Mouse (Mus musculus) midbrain, embryonic 11.5 days (tissue): ENCODE data around the gene Ppia. TPM values are rescaled to one million over a fixed set of nuclear protein-coding genes. Genes with fewer than 3 reads are reported as not detected.
"Not testable (repeated sequence)": the region's sequence is repeated elsewhere in the genome, so short reads cannot be mapped to it uniquely, and the experiment has no call there.

Experiments used
- ATAC-seq: fragments of 200-750 bp; cut with Nextera tagmentation; 2 replicates; pipeline ENCODE4 v1.8.0; 2017; ENCODE audit warnings: moderate TSS enrichment, moderate library complexity; ENCODE audit not compliant: low FRiP score
- DNase-seq: peaks from one replicate; pipeline ENCODE4 v3.0.0; 2015; ENCODE audit warnings: low spot score; ENCODE audit errors: missing footprints
- H3K27ac ChIP-seq: fragments of 300-500 bp; sonication (generic); 2 replicates; pipeline ENCODE4 v1.5.1; 2014; ENCODE audit warnings: low read depth, low read length
- H3K27me3 ChIP-seq: fragments of 300-500 bp; sonication (generic); 2 replicates; pipeline ENCODE4 v1.6.1; 2014; ENCODE audit warnings: mild to moderate bottlenecking, low read length, moderate library complexity, mixed read lengths; ENCODE audit not compliant: control insufficient read depth, insufficient read depth
- H3K36me3 ChIP-seq: fragments of 300-500 bp; sonication (generic); 2 replicates; pipeline ENCODE4 v1.6.1; 2014; ENCODE audit warnings: mild to moderate bottlenecking, low read length, moderate library complexity, mixed read lengths; ENCODE audit not compliant: control insufficient read depth, insufficient read depth
- H3K4me1 ChIP-seq: fragments of 300-500 bp; sonication (generic); 2 replicates; pipeline ENCODE4 v1.6.1; 2014; ENCODE audit warnings: low read length; ENCODE audit not compliant: control insufficient read depth, insufficient read depth
- H3K4me2 ChIP-seq: fragments of 300-500 bp; sonication (generic); 2 replicates; pipeline ENCODE4 v1.6.1; 2014; ENCODE audit warnings: mild to moderate bottlenecking, moderate library complexity
- H3K4me3 ChIP-seq: fragments of 300-500 bp; sonication (generic); 2 replicates; pipeline ENCODE4 v1.5.1; 2014; ENCODE audit warnings: low read depth, low read length
- H3K9ac ChIP-seq: fragments of 300-500 bp; sonication (generic); 2 replicates; pipeline ENCODE4 v1.6.1; 2014; ENCODE audit warnings: low read length
- H3K9me3 ChIP-seq: fragments of 300-500 bp; sonication (generic); 2 replicates; pipeline ENCODE4 v1.6.1; 2016; ENCODE audit warnings: low read length; ENCODE audit not compliant: control insufficient read depth
- WGBS: fragments of 180-500 bp; shearing (Covaris S2); extraction: QIAGEN DNeasy Blood & Tissue Kit; methylation state at CpG from one replicate; pipeline ENCODE4 v1.1.7; 2014; 5-methylcytosine and 5-hydroxymethylcytosine counted together
- polyA plus RNA-seq: library from polyadenylated mRNA; unstranded; fragments of >200 nt; fragmentation: Nextera tagmentation; extraction: Ambion mirVana; gene quantifications from 2 replicates; pipeline ENCODE4 v1.2.1, GENCODE M21; 2014

The Ppia gene
- polyA plus RNA-seq, 1 experiment from 2014 or later, result 5,428 TPM

- WGBS, result 61% methylated on average over 5 of the region's 5 CpGs
- no peak overlapping the region for H3K27ac ChIP-seq
- ATAC-seq, result no peak
- no peak overlapping the region for H3K4me2 ChIP-seq
- H3K4me3 ChIP-seq, result no peak overlapping the region
- peaks cover 4% of the 10 kb centered on the region; the same call in 1 of the 2 replicates for H3K4me1 ChIP-seq
- no peak overlapping the region for H3K9ac ChIP-seq
- H3K9me3 ChIP-seq, result no peaks in the 10 kb centered on the region
- DNase-seq, result no peak
- no peaks in the 10 kb centered on the region for H3K27me3 ChIP-seq
- H3K36me3 ChIP-seq, result peaks cover 6% of the 10 kb centered on the region; the same call in 1 of the 2 replicates
These were observed 5.1 kb upstream of the Ppia start for GRCm38 (mm10) chr11:6410050-6410602.

DNA sequence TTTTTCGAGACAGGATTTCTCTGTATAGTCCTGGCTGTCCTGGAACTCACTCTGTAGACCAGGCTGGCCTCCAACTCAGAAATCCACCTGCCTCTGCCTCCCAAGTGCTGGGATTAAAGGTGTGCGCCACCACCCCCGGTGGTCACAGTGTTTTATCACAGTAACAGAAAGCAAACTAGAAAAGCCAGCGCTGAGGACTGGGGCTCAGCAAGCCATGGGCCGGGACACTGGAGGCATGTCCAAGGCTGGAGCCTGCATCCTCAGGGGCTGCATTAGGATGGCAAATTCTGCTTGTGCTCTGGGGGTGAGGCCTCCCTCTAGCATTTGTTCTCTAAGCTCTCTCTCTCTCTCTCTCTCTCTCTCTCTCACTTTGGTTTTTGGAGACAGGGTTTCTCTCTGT lies 4.5 kb upstream of the Ppia start:
- 87% methylated on average over 5 of the region's 5 CpGs for WGBS
- not testable (repeated sequence) for DNase-seq, H3K36me3 ChIP-seq, H3K4me1 ChIP-seq, H3K4me3 ChIP-seq, H3K27ac ChIP-seq, H3K4me2 ChIP-seq, H3K9ac ChIP-seq, H3K27me3 ChIP-seq, H3K9me3 ChIP-seq, ATAC-seq

DNA sequence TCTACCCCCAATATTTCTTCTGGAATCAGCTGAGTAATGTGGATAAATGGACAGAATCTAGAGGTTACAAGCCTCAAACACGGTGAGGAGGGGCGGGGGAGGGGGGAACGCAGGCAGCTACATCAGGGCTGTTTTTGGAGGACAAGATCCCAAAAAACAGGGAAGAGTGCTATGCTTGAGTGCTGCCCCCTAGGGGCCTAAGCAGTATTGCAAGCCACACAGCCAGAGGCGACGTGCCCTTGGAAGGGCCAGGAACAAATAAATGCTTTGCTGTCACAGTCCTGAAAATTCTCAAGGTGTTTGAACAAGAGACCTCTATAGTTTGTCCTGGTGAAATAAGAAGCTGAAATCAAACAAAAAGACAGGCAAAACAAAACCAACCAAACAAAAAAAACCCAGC lies 3.6 kb upstream of the Ppia start:
- no peak for ATAC-seq
- Histone ChIP-seq H3K9ac (no peak overlapping the region), H3K27ac (no peak overlapping the region), H3K4me3 (no peak overlapping the region), H3K4me1 (peaks cover 6% of the 10 kb centered on the region; the same call in 1 of the 2 replicates), H3K36me3 (no peaks in the 10 kb centered on the region), H3K27me3 (no peaks in the 10 kb centered on the region), H3K9me3 (no peaks in the 10 kb centered on the region), H3K4me2 (no peak overlapping the region)
- 5% methylated on average over 5 of the region's 5 CpGs for WGBS
- peak; percentile 98 for DNase-seq

DNA sequence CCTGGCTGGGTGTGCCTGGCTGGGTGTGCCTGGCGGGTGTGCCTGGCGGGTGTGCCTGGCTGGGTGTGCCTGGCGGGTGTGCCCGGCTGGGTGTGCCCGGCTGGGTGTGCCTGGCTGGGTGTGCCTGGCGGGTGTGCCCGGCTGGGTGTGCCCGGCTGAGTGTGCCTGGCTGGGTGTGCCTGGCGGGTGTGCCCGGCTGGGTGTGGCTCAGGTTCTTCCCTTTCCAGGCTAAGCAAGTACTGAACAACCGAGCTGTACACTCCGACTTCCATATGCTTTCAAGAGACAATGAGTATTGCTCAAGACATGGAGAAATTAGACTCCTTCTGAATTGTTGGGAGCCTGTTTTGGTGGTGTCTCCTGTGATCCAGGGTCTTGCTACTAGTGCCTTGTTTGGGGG lies 2.0 kb upstream of the Ppia start:
- Histone ChIP-seq H3K4me2 (no peak overlapping the region), H3K4me3 (no peak overlapping the region), H3K27ac (no peak overlapping the region), H3K27me3 (no peaks in the 10 kb centered on the region), H3K9ac (no peak overlapping the region), H3K9me3 (no peaks in the 10 kb centered on the region), H3K4me1 (peaks cover 13% of the 10 kb centered on the region; the same call in 1 of the 2 replicates), H3K36me3 (peaks cover under 1% of the 10 kb centered on the region; the same call in 1 of the 2 replicates)
- no peak for DNase-seq
- no peak for ATAC-seq
- 92% methylated on average over 12 of the region's 12 CpGs for WGBS

GRCm38 (mm10) chr11:6415551-6416404 lies 535 bp downstream of the Ppia start:
- Histone ChIP-seq H3K4me3 (peak overlapping the region; percentile 92), H3K36me3 (peaks cover 13% of the 10 kb centered on the region; the same call in 1 of the 2 replicates), H3K27ac (peak overlapping the region; percentile 85), H3K4me1 (peaks cover 13% of the 10 kb centered on the region; the same call in 1 of the 2 replicates), H3K27me3 (no peaks in the 10 kb centered on the region), H3K4me2 (peak overlapping the region; percentile 57), H3K9ac (peak overlapping the region; percentile 97), H3K9me3 (no peaks in the 10 kb centered on the region)
- under 1% methylated on average over 98 of the region's 102 CpGs for WGBS
- ATAC-seq, result peak; percentile 95
- DNase-seq, result peak; percentile 100

DNA sequence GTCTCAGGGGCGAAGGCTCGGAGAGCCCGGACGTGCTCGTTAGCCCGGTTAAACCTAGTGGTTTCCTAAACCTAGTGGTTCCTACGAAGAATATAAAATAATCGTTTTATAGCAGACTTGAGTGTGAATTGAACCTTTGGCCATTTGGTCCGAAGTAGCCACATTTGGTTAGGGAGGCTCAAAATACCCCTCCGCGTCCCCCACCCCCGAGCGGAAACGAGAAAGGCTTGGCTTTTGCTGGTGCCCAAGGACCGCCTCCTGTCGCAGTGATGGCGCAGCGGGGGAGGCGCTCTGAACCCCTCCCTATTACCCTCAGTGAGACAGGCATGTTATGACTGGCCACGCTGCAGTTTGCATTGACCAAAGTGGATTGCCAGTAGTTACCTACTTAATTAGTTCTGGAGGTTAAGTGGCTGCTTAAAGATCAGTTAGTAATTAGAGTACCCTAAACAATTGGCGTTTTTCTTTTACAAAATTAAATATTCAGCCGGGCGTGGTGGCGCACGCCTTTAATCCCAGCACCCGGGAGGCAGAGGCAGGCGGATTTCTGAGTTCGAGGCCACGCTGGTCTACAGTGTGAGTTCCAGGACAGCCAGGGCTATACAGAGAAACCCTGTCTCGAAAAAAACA lies 1.3 kb downstream of the Ppia start:
- Histone ChIP-seq H3K27me3 (no peaks in the 10 kb centered on the region), H3K4me2 (peak overlapping the region; percentile 57), H3K4me1 (peaks cover 13% of the 10 kb centered on the region; the same call in 1 of the 2 replicates), H3K9me3 (no peaks in the 10 kb centered on the region), H3K9ac (peak overlapping the region; percentile 97), H3K4me3 (peak overlapping the region; percentile 92), H3K27ac (peak overlapping the region; percentile 85), H3K36me3 (peaks cover 13% of the 10 kb centered on the region; the same call in 1 of the 2 replicates)
- no peak for DNase-seq
- under 1% methylated on average over 30 of the region's 30 CpGs for WGBS
- peak; percentile 51 for ATAC-seq

- H3K4me3 ChIP-seq, result peak overlapping the region; percentile 92
- H3K36me3 ChIP-seq, result peaks cover 13% of the 10 kb centered on the region; the same call in 1 of the 2 replicates
- no peak overlapping the region for H3K27ac ChIP-seq
- H3K27me3 ChIP-seq, result no peaks in the 10 kb centered on the region
- 55% methylated on average over 2 of the region's 2 CpGs for WGBS
- H3K9ac ChIP-seq, result peak overlapping the region; percentile 97
- no peaks in the 10 kb centered on the region for H3K9me3 ChIP-seq
- peak overlapping the region; percentile 57 for H3K4me2 ChIP-seq
- peaks cover 13% of the 10 kb centered on the region; the same call in 1 of the 2 replicates for H3K4me1 ChIP-seq
- ATAC-seq (no peak), DNase-seq (no peak)
These were observed 1.8 kb downstream of the Ppia start for GRCm38 (mm10) chr11:6417069-6417468.

- H3K4me3 ChIP-seq, result peak overlapping the region; percentile 92
- peaks cover 13% of the 10 kb centered on the region; the same call in 1 of the 2 replicates for H3K4me1 ChIP-seq
- peaks cover 13% of the 10 kb centered on the region; the same call in 1 of the 2 replicates for H3K36me3 ChIP-seq
- H3K9me3 ChIP-seq, result no peaks in the 10 kb centered on the region
- ATAC-seq (no peak), DNase-seq (no peak)
- H3K9ac ChIP-seq, result peak overlapping the region; percentile 48
- no peaks in the 10 kb centered on the region for H3K27me3 ChIP-seq
- peak overlapping the region; percentile 57 for H3K4me2 ChIP-seq
- H3K27ac ChIP-seq, result no peak overlapping the region
These were observed 2.2 kb downstream of the Ppia start for GRCm38 (mm10) chr11:6417490-6417889.
